Mouse (Mus musculus): ENCODE data around the gene Zmynd8. TPM values are rescaled to one million over a fixed set of nuclear protein-coding genes. Genes with fewer than 3 reads are reported as not detected.

Gene Zmynd8
- polyA plus RNA-seq, 1 experiment from 2014 or later = 57.0 TPM

GRCm38 (mm10) chr2:165885951-165886320 lies 12.9 kb downstream of the Zmynd8 start:
- H3K9me3 ChIP-seq = no peaks in the 10 kb centered on the region
- 0 out of 2 replicates have a peak overlapping the region, but pooled peaks have one; percentile 9 for H3K4me2 ChIP-seq
- WGBS = 16% methylated on average over 4 of the region's 4 CpGs
- H3K36me3 ChIP-seq = no peaks in the 10 kb centered on the region
- H3K9ac ChIP-seq (replicated peaks) = peak overlapping the region; percentile 66
- no peak overlapping the region for H3K4me3 ChIP-seq (replicated peaks)
- H3K27ac ChIP-seq = peak overlapping the region; percentile 100
- peaks cover 90% of the 10 kb centered on the region for H3K4me1 ChIP-seq (replicated peaks)
- ATAC-seq (ENCODE audit: insufficient number of reproducible peaks, insufficient read depth, low FRiP score, low TSS enrichment, low read depth) = no peak
- H3K27me3 ChIP-seq = no peaks in the 10 kb centered on the region

DNA sequence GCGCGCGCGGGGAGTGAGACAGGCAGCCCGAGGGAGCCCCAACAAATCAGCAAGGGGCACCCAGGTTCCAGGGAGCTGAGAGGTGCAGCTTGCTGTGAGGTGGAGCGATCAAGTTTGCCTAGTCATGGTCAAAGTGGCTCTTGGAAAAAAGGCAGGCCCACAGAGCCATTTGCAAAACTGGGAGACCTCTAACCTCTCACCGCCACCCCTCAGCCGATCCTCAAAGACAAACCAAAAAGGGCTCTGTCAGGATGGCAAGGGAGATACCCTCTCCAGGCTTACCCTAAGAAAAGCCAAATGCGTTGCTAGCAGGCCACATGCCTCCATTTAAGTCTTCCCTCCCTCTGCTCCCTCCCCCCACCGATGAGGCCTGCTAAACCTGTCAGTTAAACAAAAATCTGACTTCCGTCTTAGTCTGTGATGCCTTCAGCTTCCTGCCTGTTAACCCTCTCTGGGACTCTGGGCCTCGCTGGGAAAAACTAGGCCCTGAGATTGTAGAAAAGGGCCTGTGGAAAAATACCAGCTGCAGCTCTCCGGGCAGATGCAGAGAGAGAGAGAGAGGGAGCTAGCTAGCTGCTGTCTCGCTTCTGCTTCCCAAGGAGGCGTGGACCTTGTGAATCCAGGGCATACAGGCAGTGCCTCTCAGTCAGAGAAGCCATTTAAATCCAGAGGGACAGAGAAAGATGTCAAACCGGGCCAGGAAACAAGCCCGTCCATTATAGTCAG lies 13.4 kb downstream of the Zmynd8 start:
- peak overlapping the region; percentile 16; the same call in 1 of the 2 replicates for H3K4me3 ChIP-seq (replicated peaks)
- peak overlapping the region; percentile 66 for H3K9ac ChIP-seq (replicated peaks)
- no peaks in the 10 kb centered on the region; the same call in 1 of the 2 replicates for H3K36me3 ChIP-seq
- H3K4me2 ChIP-seq = peak overlapping the region; percentile 71
- H3K9me3 ChIP-seq = no peaks in the 10 kb centered on the region
- no peaks in the 10 kb centered on the region for H3K27me3 ChIP-seq
- H3K27ac ChIP-seq = peak overlapping the region; percentile 100
- H3K4me1 ChIP-seq (replicated peaks) = peaks cover 96% of the 10 kb centered on the region
- 3% methylated on average over 13 of the region's 17 CpGs for WGBS
- no peak for ATAC-seq (ENCODE audit: insufficient number of reproducible peaks, insufficient read depth, low FRiP score, low TSS enrichment, low read depth)

- H3K4me2 ChIP-seq = peak overlapping the region; percentile 71
- ATAC-seq (ENCODE audit: insufficient number of reproducible peaks, insufficient read depth, low FRiP score, low TSS enrichment, low read depth) = no peak
Observed at GRCm38 (mm10) chr2:165884577-165885224, 14.1 kb downstream of the Zmynd8 start.

GRCm38 (mm10) chr2:165883846-165884576 lies 14.8 kb downstream of the Zmynd8 start:
- no peaks in the 10 kb centered on the region for H3K27me3 ChIP-seq
- WGBS = 27% methylated on average over 11 of the region's 11 CpGs
- H3K4me1 ChIP-seq (replicated peaks) = peaks cover 98% of the 10 kb centered on the region
- H3K4me2 ChIP-seq = peak overlapping the region; percentile 71
- peak overlapping the region; percentile 100 for H3K27ac ChIP-seq
- H3K9ac ChIP-seq (replicated peaks) = peak overlapping the region; percentile 66
- H3K36me3 ChIP-seq = no peaks in the 10 kb centered on the region; the same call in 1 of the 2 replicates
- no peaks in the 10 kb centered on the region for H3K9me3 ChIP-seq
- no peak for ATAC-seq (ENCODE audit: insufficient number of reproducible peaks, insufficient read depth, low FRiP score, low TSS enrichment, low read depth)
- H3K4me3 ChIP-seq (replicated peaks) = peak overlapping the region; percentile 39

More at GRCm38 (mm10) chr2:165884577-165885224, 14.1 kb downstream of the Zmynd8 start:
- Histone ChIP-seq H3K36me3 (no peaks in the 10 kb centered on the region; the same call in 1 of the 2 replicates), H3K27ac (peak overlapping the region; percentile 100), H3K4me1 (replicated peaks) (peaks cover 98% of the 10 kb centered on the region), H3K27me3 (no peaks in the 10 kb centered on the region), H3K4me3 (replicated peaks) (peak overlapping the region; percentile 39), H3K9ac (replicated peaks) (peak overlapping the region; percentile 66), H3K9me3 (no peaks in the 10 kb centered on the region)
- 4% methylated on average over 20 of the region's 21 CpGs for WGBS

GRCm38 (mm10) chr2:165883006-165883405 lies 15.8 kb downstream of the Zmynd8 start:
- H3K4me2 ChIP-seq = peak overlapping the region; percentile 71
- H3K27me3 ChIP-seq = no peaks in the 10 kb centered on the region
- no peak for ATAC-seq (ENCODE audit: insufficient number of reproducible peaks, insufficient read depth, low FRiP score, low TSS enrichment, low read depth)
- peaks cover 98% of the 10 kb centered on the region for H3K4me1 ChIP-seq (replicated peaks)
- peak overlapping the region; percentile 39 for H3K4me3 ChIP-seq (replicated peaks)
- no peaks in the 10 kb centered on the region for H3K9me3 ChIP-seq
- H3K9ac ChIP-seq (replicated peaks) = peak overlapping the region; percentile 66
- H3K36me3 ChIP-seq = no peaks in the 10 kb centered on the region; the same call in 1 of the 2 replicates
- WGBS = 15% methylated on average over 6 of the region's 6 CpGs
- H3K27ac ChIP-seq = peak overlapping the region; percentile 100

- Histone ChIP-seq H3K4me3 (replicated peaks) (peak overlapping the region; percentile 39), H3K27me3 (no peaks in the 10 kb centered on the region), H3K9ac (replicated peaks) (peak overlapping the region; percentile 66), H3K9me3 (no peaks in the 10 kb centered on the region), H3K4me1 (replicated peaks) (peaks cover 98% of the 10 kb centered on the region), H3K27ac (peak overlapping the region; percentile 100), H3K4me2 (peak overlapping the region; percentile 71), H3K36me3 (no peaks in the 10 kb centered on the region; the same call in 1 of the 2 replicates)
- no peak for ATAC-seq (ENCODE audit: insufficient number of reproducible peaks, insufficient read depth, low FRiP score, low TSS enrichment, low read depth)
- WGBS = 6% methylated on average over 13 of the region's 13 CpGs
Observed at GRCm38 (mm10) chr2:165881585-165882431, 17.0 kb downstream of the Zmynd8 start.

- peak overlapping the region; percentile 40 for H3K9ac ChIP-seq (replicated peaks)
- no peak for ATAC-seq (ENCODE audit: insufficient number of reproducible peaks, insufficient read depth, low FRiP score, low TSS enrichment, low read depth)
- peak overlapping the region; percentile 100 for H3K27ac ChIP-seq
- H3K4me2 ChIP-seq = peak overlapping the region; percentile 71
- peaks cover 4% of the 10 kb centered on the region; the same call in 1 of the 2 replicates for H3K36me3 ChIP-seq
- H3K4me3 ChIP-seq (replicated peaks) = peak overlapping the region; percentile 19; the same call in 1 of the 2 replicates
- no peaks in the 10 kb centered on the region for H3K9me3 ChIP-seq
- no peaks in the 10 kb centered on the region for H3K27me3 ChIP-seq
- H3K4me1 ChIP-seq (replicated peaks) = peaks cover 98% of the 10 kb centered on the region
- WGBS = 5% methylated on average over 3 of the region's 3 CpGs
Observed at GRCm38 (mm10) chr2:165881220-165881584, 17.6 kb downstream of the Zmynd8 start.

- Histone ChIP-seq H3K36me3 (peaks cover 4% of the 10 kb centered on the region; the same call in 1 of the 2 replicates), H3K27me3 (no peaks in the 10 kb centered on the region), H3K4me2 (peak overlapping the region; percentile 71), H3K9me3 (no peaks in the 10 kb centered on the region), H3K27ac (peak overlapping the region; percentile 100), H3K9ac (replicated peaks) (peak overlapping the region; percentile 60), H3K4me1 (replicated peaks) (peaks cover 99% of the 10 kb centered on the region), H3K4me3 (replicated peaks) (peak overlapping the region; percentile 19)
- WGBS = 7% methylated on average over 15 of the region's 15 CpGs
- ATAC-seq (ENCODE audit: insufficient number of reproducible peaks, insufficient read depth, low FRiP score, low TSS enrichment, low read depth) = no peak
Observed at GRCm38 (mm10) chr2:165880501-165881182, 18.2 kb downstream of the Zmynd8 start.

GRCm38 (mm10) chr2:165879403-165880178 lies 19.2 kb downstream of the Zmynd8 start:
- 10% methylated on average over 16 of the region's 16 CpGs for WGBS
- H3K9ac ChIP-seq (replicated peaks) = peak overlapping the region; percentile 60

More at GRCm38 (mm10) chr2:165879403-165880178, 19.2 kb downstream of the Zmynd8 start:
- ATAC-seq (ENCODE audit: insufficient number of reproducible peaks, insufficient read depth, low FRiP score, low TSS enrichment, low read depth) = no peak
- peak overlapping the region; percentile 71 for H3K4me2 ChIP-seq
- no peaks in the 10 kb centered on the region for H3K27me3 ChIP-seq
- no peaks in the 10 kb centered on the region for H3K9me3 ChIP-seq
- H3K27ac ChIP-seq = peak overlapping the region; percentile 100
- peaks cover 10% of the 10 kb centered on the region for H3K36me3 ChIP-seq
- H3K4me3 ChIP-seq (replicated peaks) = peak overlapping the region; percentile 23
- peaks cover 99% of the 10 kb centered on the region for H3K4me1 ChIP-seq (replicated peaks)

Data from limb, embryonic 12.5 days (tissue).